Mouse (Mus musculus) lung, postnatal 0 days (tissue): ENCODE data around the gene Bicdl1.

Experiments
- CTCF ChIP-seq: IDR thresholded peaks from 2 replicates; pipeline ENCODE4 v1.5.1; 2016; ENCODE audit warnings: antibody characterized with exemption, mild to moderate bottlenecking
- EP300 ChIP-seq: IDR thresholded peaks from 2 replicates; pipeline ENCODE4 v1.6.1; 2016; ENCODE audit warnings: antibody characterized with exemption, mild to moderate bottlenecking, control low read depth

- TF ChIP-seq CTCF: peak; percentile 72
- no peak for TF ChIP-seq EP300
Measured at GRCm38 (mm10) chr5:115614948-115615347, 116.5 kb downstream of the Bicdl1 start.
